Mouse (Mus musculus) inflammation-experienced regulatory T-cells (primary cell): Measurements from ENCODE around the gene Vmn2r95. TPM values are rescaled to one million over a fixed set of nuclear protein-coding genes. Genes with fewer than 3 reads are reported as not detected.

Experiments used
- polyA plus RNA-seq, 2 experiments: library from polyadenylated mRNA; unstranded; fragments of 100-300 nt; shearing (Covaris generic); gene quantifications; one replicate each; pipeline ENCODE4 v1.2.1; 2017

Vmn2r95 gene
- under 1 TPM; 0.02 TPM for polyA plus RNA-seq

GRCm38 (mm10) chr17:18423778-18424177 is at the start of gene Vmn2r95:
TSS of gene Vmn2r95 (plus strand) at chr17:18424078.

Other genes with a start within 250 kb of the Vmn2r95 start
- gene Vmn2r94, start 146.3 kb upstream of the Vmn2r95 start, polyA plus RNA-seq, result under 1 TPM in 1 of 2 experiments, not detected in 1; 0.37 TPM
- under 1 TPM; 0.29 to 0.33 TPM for gene Vmn2r93, start 126.0 kb upstream of the Vmn2r95 start, polyA plus RNA-seq
- gene Vmn2r96, start 149.1 kb downstream of the Vmn2r95 start, polyA plus RNA-seq, result 1 to 10 TPM; 1.5 to 2.3 TPM